Mouse (Mus musculus) sigmoid colon, adult 10 weeks (tissue): ENCODE data around the gene Duox2. TPM values are rescaled to one million over a fixed set of nuclear protein-coding genes. Genes with fewer than 3 reads are reported as not detected.

Source experiments
- polyA plus RNA-seq: library from polyadenylated mRNA; stranded (reverse); fragments of 350-450 nt; fragmentation: Illumina TruSeq; extraction: RNeasy Lipid Tissue Mini Kit (QIAGEN cat#74804); gene quantifications from one replicate; pipeline ENCODE4 v1.2.3, GENCODE M21; 2014; ENCODE audit warnings: low read depth, low replicate concordance

Gene Duox2
- 13.0 TPM for polyA plus RNA-seq

GRCm38 (mm10) chr2:122298096-122298499, at the start of gene Duox2:
Duox2 (minus strand) TSS chr2:122298449.

GRCm38 (mm10) chr2:122315372-122315771, 17.1 kb upstream of the Duox2 start, which contains the start of gene Duox1:
Duox1 (plus strand) TSS chr2:122315672.

GRCm38 (mm10) chr2:122313536-122313935, 15.3 kb upstream of the Duox2 start, which contains the start of gene Duoxa1:
Duoxa1 (minus strand) TSS chr2:122313730.

GRCm38 (mm10) chr2:122298596-122299490, 594 bp upstream of the Duox2 start, which contains the start of gene Duoxa2:
Duoxa2 (plus strand) TSS chr2:122298900.

GRCm38 (mm10) chr2:122234611-122235288, 63.5 kb downstream of the Duox2 start, which contains the start of gene Sord:
Sord (plus strand) TSS chr2:122234749.

Other genes with a start within 250 kb of the Duox2 start
- gene Spg11, start 180.1 kb downstream of the Duox2 start, polyA plus RNA-seq = 10.8 TPM
- gene B2m, start 150.8 kb downstream of the Duox2 start, polyA plus RNA-seq = 3,491 TPM
- gene Trim69, start 137.7 kb downstream of the Duox2 start, polyA plus RNA-seq = not detected
- gene Patl2, start 112.3 kb downstream of the Duox2 start, polyA plus RNA-seq = not detected
- not detected for gene Terb2, start 112.2 kb downstream of the Duox2 start, polyA plus RNA-seq
- gene Sord, start 63.7 kb downstream of the Duox2 start, polyA plus RNA-seq = 120 TPM
- 1.7 TPM for gene Duoxa2, start 451 bp upstream of the Duox2 start, polyA plus RNA-seq
- not detected for gene Duoxa1, start 15.3 kb upstream of the Duox2 start, polyA plus RNA-seq
- not detected for gene Duox1, start 17.2 kb upstream of the Duox2 start, polyA plus RNA-seq
- gene Shf, start 70.7 kb upstream of the Duox2 start, polyA plus RNA-seq = not detected
- gene Slc28a2, start 128.0 kb upstream of the Duox2 start, polyA plus RNA-seq = 4.6 TPM
- 0.19 TPM for gene Gm14085, start 186.5 kb upstream of the Duox2 start, polyA plus RNA-seq